Mouse (Mus musculus): ENCODE results near the gene Gm9780. TPM values are rescaled to one million over a fixed set of nuclear protein-coding genes. Genes with fewer than 3 reads are reported as not detected.

The Gm9780 gene
- polyA plus RNA-seq (2017; shearing (Covaris generic)) = not detected

GRCm38 (mm10) chr14:26042611-26043010, at the start of gene Gm9780:
TSS of gene Gm9780 (minus strand) at chr14:26042711.

GRCm38 (mm10) chr14:26081997-26082396, 39.5 kb upstream of the Gm9780 start, which contains the start of gene Cphx3:
TSS of gene Cphx3 (plus strand) at chr14:26082297.

GRCm38 (mm10) chr14:26081216-26081615, 38.7 kb upstream of the Gm9780 start, which contains the start of gene Cphx2:
TSS of gene Cphx2 (plus strand) at chr14:26081516.

GRCm38 (mm10) chr14:26067325-26067633, 24.8 kb upstream of the Gm9780 start, which contains the start of gene Tmem254c:
TSS of gene Tmem254c (minus strand) at chr14:26067355.

DNA sequence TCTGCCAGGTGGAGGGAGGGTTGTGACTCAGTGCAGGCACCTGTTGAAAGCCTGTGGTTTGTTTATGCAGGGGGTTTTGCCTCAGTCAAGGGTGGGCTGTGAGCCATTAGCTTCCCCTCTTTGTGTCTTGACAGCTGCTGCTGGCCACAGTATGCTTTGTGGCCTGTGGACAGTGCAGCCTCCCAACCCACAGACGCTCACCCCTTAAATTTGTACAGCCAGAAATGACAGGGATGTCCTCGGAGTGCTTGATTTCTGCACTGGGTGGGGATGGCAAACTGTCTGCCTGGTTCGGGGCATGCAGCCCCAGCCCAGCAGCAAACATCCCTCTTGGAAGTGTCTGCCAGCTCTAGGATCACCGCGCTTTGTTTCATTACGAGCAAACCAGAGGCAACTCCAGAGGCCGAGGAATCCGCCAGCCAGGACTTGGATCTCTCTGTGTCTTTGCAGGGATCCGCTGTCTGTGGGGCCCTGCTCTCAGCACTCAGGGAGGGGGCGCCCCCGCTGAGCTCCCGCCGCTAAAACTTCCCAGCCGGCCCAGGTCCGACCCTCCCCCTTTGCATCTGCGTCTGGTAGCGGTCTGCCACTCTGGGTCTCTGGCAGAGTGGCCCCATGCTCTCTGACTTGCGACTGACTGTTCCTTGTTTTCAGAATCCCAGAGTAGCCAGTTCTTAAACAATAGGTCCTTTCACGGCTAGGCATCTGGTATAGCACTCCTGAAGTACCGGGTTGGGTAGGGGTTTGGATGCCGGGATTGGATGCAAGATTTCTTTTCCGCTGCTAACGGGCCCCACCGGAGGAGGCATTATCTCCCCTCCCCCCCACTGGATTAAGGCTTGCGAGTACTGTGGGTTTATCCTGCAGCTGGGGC, 63.9 kb downstream of the Gm9780 start, which contains the start of gene Duxbl1:
Gene Duxbl1 (plus strand): TSS at position 207 of the 871 bp plus-strand sequence.

Other genes with a start within 250 kb of the Gm9780 start
- gene Anxa11, start 200.6 kb downstream of the Gm9780 start, polyA plus RNA-seq (2017; shearing (Covaris generic)) = 53.8 TPM
- gene Plac9a, start 139.6 kb downstream of the Gm9780 start, polyA plus RNA-seq (2017; shearing (Covaris generic)) = not detected
- 11.9 TPM for gene Tmem254a, start 115.0 kb downstream of the Gm9780 start, polyA plus RNA-seq (2017; shearing (Covaris generic))
- gene Cphx1, start 104.4 kb downstream of the Gm9780 start, polyA plus RNA-seq (2017; shearing (Covaris generic)) = not detected
- gene Duxbl1, start 64.1 kb downstream of the Gm9780 start, polyA plus RNA-seq (2017; shearing (Covaris generic)) = not detected
- 210 TPM for gene Tmem254c, start 24.6 kb upstream of the Gm9780 start, polyA plus RNA-seq (2017; shearing (Covaris generic))
- not detected for gene Cphx2, start 38.8 kb upstream of the Gm9780 start, polyA plus RNA-seq (2017; shearing (Covaris generic))
- gene Cphx3, start 39.6 kb upstream of the Gm9780 start, polyA plus RNA-seq (2017; shearing (Covaris generic)) = not detected
- gene Duxbl2, start 75.6 kb upstream of the Gm9780 start, polyA plus RNA-seq (2017; shearing (Covaris generic)) = not detected
- gene Plac9b, start 139.8 kb upstream of the Gm9780 start, polyA plus RNA-seq (2017; shearing (Covaris generic)) = not detected
- 88.7 TPM for gene Tmem254b, start 164.3 kb upstream of the Gm9780 start, polyA plus RNA-seq (2017; shearing (Covaris generic))
- not detected for gene Duxbl3, start 215.3 kb upstream of the Gm9780 start, polyA plus RNA-seq (2017; shearing (Covaris generic))